Mouse (Mus musculus) forebrain, embryonic 15.5 days (tissue): ENCODE results near the gene Myrfl. TPM values are rescaled to one million over a fixed set of nuclear protein-coding genes. Genes with fewer than 3 reads are reported as not detected.

ENCODE experiments used
- ATAC-seq: fragments of 200-750 bp; cut with Nextera tagmentation; replicated peaks from 2 replicates; pipeline ENCODE4 v1.8.0; 2017; ENCODE audit warnings: mild to moderate bottlenecking, moderate TSS enrichment, moderate library complexity
- H3K27ac ChIP-seq: fragments of 300-500 bp; sonication (generic); replicated peaks from 2 replicates; pipeline ENCODE4 v1.5.1; 2015; ENCODE audit warnings: mild to moderate bottlenecking, inconsistent platforms
- H3K27me3 ChIP-seq: fragments of 300-500 bp; sonication (generic); 2 replicates; pipeline ENCODE4 v1.6.1; 2015; ENCODE audit warnings: inconsistent platforms
- H3K36me3 ChIP-seq: fragments of 300-500 bp; sonication (generic); 2 replicates; pipeline ENCODE4 v1.6.1; 2015; ENCODE audit warnings: mild to moderate bottlenecking, inconsistent platforms
- H3K4me1 ChIP-seq: fragments of 300-500 bp; sonication (generic); 2 replicates; pipeline ENCODE4 v1.6.1; 2015; ENCODE audit warnings: inconsistent platforms
- H3K4me2 ChIP-seq: fragments of 300-500 bp; sonication (generic); replicated peaks from 2 replicates; pipeline ENCODE4 v1.6.1; 2015; ENCODE audit warnings: mild to moderate bottlenecking, inconsistent platforms
- H3K4me3 ChIP-seq: fragments of 300-500 bp; sonication (generic); 2 replicates; pipeline ENCODE4 v1.5.1; 2015; ENCODE audit warnings: mild to moderate bottlenecking, inconsistent platforms
- H3K9ac ChIP-seq: fragments of 300-500 bp; sonication (generic); replicated peaks from 2 replicates; pipeline ENCODE4 v1.6.1; 2015; ENCODE audit warnings: mild to moderate bottlenecking, inconsistent platforms
- H3K9me3 ChIP-seq: fragments of 300-500 bp; sonication (generic); 2 replicates; pipeline ENCODE4 v1.6.1; 2016; ENCODE audit warnings: inconsistent platforms
- WGBS: fragments of 180-500 bp; shearing (Covaris S2); methylation state at CpG from one replicate; pipeline ENCODE4 v1.1.7; 2015; ENCODE audit warnings: mixed read lengths; 5-methylcytosine and 5-hydroxymethylcytosine counted together
- polyA plus RNA-seq: library from polyadenylated mRNA; unstranded; fragments of >200 nt; fragmentation: Nextera tagmentation; extraction: Ambion mirVana; gene quantifications from 2 replicates; pipeline ENCODE4 v1.2.1, GENCODE M21; 2015

Gene Myrfl
- polyA plus RNA-seq = 0.05 and 0.08 TPM in 2 replicates

GRCm38 (mm10) chr10:116896336-116897177 is at the start of gene Myrfl:
Gene Myrfl, minus strand, starts transcription at chr10:116896919.
- Histone ChIP-seq H3K4me2 (no peak within 1 kb of the TSS), H3K4me1 (no peaks in the 10 kb centered on the region), H3K27ac (no peak within 1 kb of the TSS), H3K9me3 (no peaks in the 10 kb centered on the region), H3K9ac (no peak within 1 kb of the TSS), H3K27me3 (no peaks in the 10 kb centered on the region), H3K36me3 (no peaks in the 10 kb centered on the region), H3K4me3 (no peak within 1 kb of the TSS)
- WGBS = 77% methylated on average over 17 of the region's 17 CpGs
- no peak for ATAC-seq

DNA sequence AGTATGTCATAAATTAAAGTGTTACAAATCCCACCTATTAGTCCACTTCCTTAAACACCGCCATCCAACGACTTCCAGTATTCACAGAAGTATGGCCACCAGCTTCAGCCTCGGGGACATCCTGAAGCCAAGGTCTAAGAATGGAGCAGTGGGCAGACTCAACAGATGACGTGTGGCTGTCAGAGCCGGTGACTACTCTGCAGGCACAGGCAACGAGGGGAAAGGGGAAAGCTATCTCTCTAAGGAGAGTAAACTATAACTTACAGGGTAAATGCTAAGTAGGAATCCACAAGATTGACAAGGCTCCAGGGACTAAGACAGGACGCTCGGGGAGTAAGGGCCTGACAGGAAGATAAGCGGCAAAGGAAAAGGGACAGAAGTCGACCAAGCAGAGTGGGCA is 48.2 kb upstream of the Myrfl start:
- Histone ChIP-seq H3K9ac (no peak overlapping the region), H3K9me3 (0 out of 2 replicates have a peak, but pooled peaks cover 5% of the 10 kb centered on the region), H3K36me3 (peaks cover 7% of the 10 kb centered on the region), H3K27ac (no peak overlapping the region), H3K4me1 (peaks cover 16% of the 10 kb centered on the region), H3K4me2 (no peak overlapping the region), H3K4me3 (no peak overlapping the region), H3K27me3 (no peaks in the 10 kb centered on the region)
- no peak for ATAC-seq
- 83% methylated on average over 10 of the region's 10 CpGs for WGBS

GRCm38 (mm10) chr10:116944144-116944543 is 47.4 kb upstream of the Myrfl start:
- Histone ChIP-seq H3K4me1 (peaks cover 13% of the 10 kb centered on the region), H3K27ac (no peak overlapping the region), H3K9me3 (0 out of 2 replicates have a peak, but pooled peaks cover 5% of the 10 kb centered on the region), H3K36me3 (peaks cover 8% of the 10 kb centered on the region), H3K27me3 (no peaks in the 10 kb centered on the region), H3K9ac (no peak overlapping the region), H3K4me3 (no peak overlapping the region), H3K4me2 (no peak overlapping the region)
- ATAC-seq = no peak
- 91% methylated on average over 3 of the region's 3 CpGs for WGBS

GRCm38 (mm10) chr10:116943025-116943424 is 46.3 kb upstream of the Myrfl start:
- 91% methylated on average over 6 of the region's 6 CpGs for WGBS
- H3K4me1 ChIP-seq = 0 out of 2 replicates have a peak, but pooled peaks cover 4% of the 10 kb centered on the region
- H3K9ac ChIP-seq = no peak overlapping the region
- 0 out of 2 replicates have a peak, but pooled peaks cover 5% of the 10 kb centered on the region for H3K9me3 ChIP-seq
- H3K4me3 ChIP-seq = no peak overlapping the region
- no peak overlapping the region for H3K27ac ChIP-seq
- H3K4me2 ChIP-seq = no peak overlapping the region
- ATAC-seq = no peak
- peaks cover 18% of the 10 kb centered on the region for H3K36me3 ChIP-seq
- no peaks in the 10 kb centered on the region for H3K27me3 ChIP-seq

DNA sequence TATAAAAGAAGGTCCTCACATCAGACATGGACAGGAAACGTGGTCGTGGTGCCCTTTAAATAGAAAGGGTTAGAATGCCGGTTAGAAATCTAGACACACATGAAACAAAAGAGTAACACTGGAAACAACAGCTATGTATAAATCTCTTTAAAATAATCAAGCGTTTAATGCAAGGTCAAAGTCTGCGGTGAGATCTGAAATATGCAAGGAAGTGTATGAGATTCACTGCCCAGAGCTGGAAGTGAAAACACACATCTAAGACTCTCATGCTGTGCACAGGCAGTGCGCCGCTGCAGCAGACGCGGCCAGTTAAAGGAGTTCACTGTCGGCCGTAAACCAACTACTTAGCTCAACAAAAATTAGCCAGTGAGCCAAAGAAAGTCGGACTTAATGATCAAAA is 38.3 kb upstream of the Myrfl start:
- Histone ChIP-seq H3K9ac (no peak overlapping the region), H3K27ac (no peak overlapping the region), H3K4me1 (no peaks in the 10 kb centered on the region), H3K9me3 (no peaks in the 10 kb centered on the region), H3K4me2 (no peak overlapping the region), H3K27me3 (no peaks in the 10 kb centered on the region), H3K4me3 (no peak overlapping the region), H3K36me3 (peaks cover 31% of the 10 kb centered on the region)
- WGBS = 62% methylated on average over 12 of the region's 12 CpGs
- no peak for ATAC-seq

- no peak for ATAC-seq
- H3K27me3 ChIP-seq = no peaks in the 10 kb centered on the region
- no peak overlapping the region for H3K4me3 ChIP-seq
- no peaks in the 10 kb centered on the region for H3K9me3 ChIP-seq
- no peaks in the 10 kb centered on the region for H3K4me1 ChIP-seq
- H3K9ac ChIP-seq = no peak overlapping the region
- H3K27ac ChIP-seq = no peak overlapping the region
- WGBS = 93% methylated on average over 7 of the region's 7 CpGs
- H3K4me2 ChIP-seq = no peak overlapping the region
- peaks cover 29% of the 10 kb centered on the region for H3K36me3 ChIP-seq
Measured at GRCm38 (mm10) chr10:116933794-116934193, 37.1 kb upstream of the Myrfl start.

DNA sequence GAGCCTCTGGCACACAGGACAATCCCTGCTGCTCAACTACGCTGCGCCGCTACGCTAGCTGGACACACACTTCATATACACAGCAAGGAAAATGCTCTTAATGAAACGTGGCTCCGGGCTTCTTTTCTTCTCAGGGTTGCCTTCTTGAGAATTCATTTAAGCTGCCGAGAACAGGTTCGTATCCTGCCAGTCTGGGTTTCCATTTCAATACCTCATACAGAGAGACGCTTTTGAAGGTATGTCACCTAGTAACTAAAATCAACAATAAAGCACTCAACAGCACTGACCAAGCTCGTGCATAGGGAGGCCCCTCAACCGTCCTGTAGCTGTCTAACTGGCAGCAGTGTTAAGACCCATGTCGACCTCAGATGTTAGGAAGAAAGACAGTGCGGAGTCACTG is 35.7 kb upstream of the Myrfl start:
- Histone ChIP-seq H3K27ac (no peak overlapping the region), H3K36me3 (peaks cover 18% of the 10 kb centered on the region), H3K4me1 (no peaks in the 10 kb centered on the region), H3K4me3 (no peak overlapping the region), H3K4me2 (no peak overlapping the region), H3K27me3 (no peaks in the 10 kb centered on the region), H3K9ac (no peak overlapping the region), H3K9me3 (no peaks in the 10 kb centered on the region)
- WGBS = 89% methylated on average over 13 of the region's 13 CpGs
- no peak for ATAC-seq

GRCm38 (mm10) chr10:116931497-116932179 is 34.9 kb upstream of the Myrfl start:
- ATAC-seq = no peak
- no peaks in the 10 kb centered on the region for H3K4me1 ChIP-seq
- H3K4me2 ChIP-seq = no peak overlapping the region
- peaks cover 15% of the 10 kb centered on the region for H3K36me3 ChIP-seq
- no peak overlapping the region for H3K9ac ChIP-seq
- H3K9me3 ChIP-seq = no peaks in the 10 kb centered on the region
- no peak overlapping the region for H3K27ac ChIP-seq
- no peaks in the 10 kb centered on the region for H3K27me3 ChIP-seq
- H3K4me3 ChIP-seq = no peak overlapping the region
- 92% methylated on average over 15 of the region's 15 CpGs for WGBS

DNA sequence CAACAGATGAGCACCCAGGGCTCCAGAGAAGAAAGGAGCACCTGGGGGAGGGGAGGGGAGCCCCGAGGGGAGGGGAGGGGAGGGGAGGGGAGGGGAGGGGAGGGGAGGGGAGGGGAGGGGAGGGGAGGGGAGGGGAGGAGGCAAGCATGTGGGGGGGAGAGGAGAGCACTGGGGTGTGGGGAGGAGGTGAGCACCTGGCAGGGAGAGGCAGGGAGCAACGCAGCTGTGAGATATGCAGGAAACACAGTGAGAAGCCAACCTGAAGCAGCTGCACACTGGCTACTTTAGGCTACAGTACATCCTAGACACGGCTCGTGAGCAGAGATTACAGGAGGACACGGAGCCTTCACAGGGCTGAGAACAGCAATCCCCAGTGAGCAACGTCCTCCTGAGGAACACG is 34.2 kb upstream of the Myrfl start:
- no peaks in the 10 kb centered on the region for H3K4me1 ChIP-seq
- WGBS = 91% methylated on average over 6 of the region's 7 CpGs
- no peak for ATAC-seq

DNA sequence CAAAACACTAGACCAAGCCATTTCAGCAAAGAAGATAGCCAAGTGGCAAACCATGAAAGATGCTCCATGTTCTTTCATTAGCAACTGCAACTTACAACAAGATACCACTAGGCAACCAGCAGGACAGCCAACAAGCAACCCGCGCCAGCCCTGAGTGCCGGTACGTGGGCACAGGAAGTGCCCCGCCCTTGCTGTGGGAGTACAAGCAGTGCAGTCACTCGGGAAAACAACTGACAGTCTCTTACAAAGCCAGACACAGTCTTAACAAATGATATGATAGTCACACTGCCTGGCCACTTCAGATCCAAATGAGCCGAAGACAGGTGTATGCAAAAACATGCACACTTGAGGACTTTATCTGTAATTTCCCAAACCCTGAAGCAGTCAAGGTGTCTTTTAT is 33.8 kb upstream of the Myrfl start:
- Histone ChIP-seq H3K36me3 (peaks cover 19% of the 10 kb centered on the region), H3K9ac (no peak overlapping the region), H3K27me3 (no peaks in the 10 kb centered on the region), H3K4me3 (no peak overlapping the region), H3K27ac (no peak overlapping the region), H3K9me3 (no peaks in the 10 kb centered on the region), H3K4me2 (no peak overlapping the region), H3K4me1 (no peaks in the 10 kb centered on the region)
- WGBS = 86% methylated on average over 7 of the region's 7 CpGs
- ATAC-seq = no peak

More for the DNA sequence above, 34.2 kb upstream of the Myrfl start:
- H3K4me2 ChIP-seq = no peak overlapping the region
- H3K9me3 ChIP-seq = no peaks in the 10 kb centered on the region
- no peaks in the 10 kb centered on the region for H3K27me3 ChIP-seq
- H3K27ac ChIP-seq = no peak overlapping the region
- no peak overlapping the region for H3K4me3 ChIP-seq
- H3K9ac ChIP-seq = no peak overlapping the region
- H3K36me3 ChIP-seq = peaks cover 19% of the 10 kb centered on the region

GRCm38 (mm10) chr10:116928826-116929225 is 32.1 kb upstream of the Myrfl start:
- Histone ChIP-seq H3K9ac (no peak overlapping the region), H3K4me1 (no peaks in the 10 kb centered on the region), H3K27ac (no peak overlapping the region), H3K36me3 (peaks cover 26% of the 10 kb centered on the region), H3K4me2 (no peak overlapping the region), H3K27me3 (no peaks in the 10 kb centered on the region), H3K4me3 (no peak overlapping the region), H3K9me3 (no peaks in the 10 kb centered on the region)
- 95% methylated on average over 3 of the region's 3 CpGs for WGBS
- no peak for ATAC-seq

- no peaks in the 10 kb centered on the region for H3K4me1 ChIP-seq
- no peak overlapping the region for H3K4me3 ChIP-seq
- no peak overlapping the region for H3K9ac ChIP-seq
- no peak overlapping the region for H3K4me2 ChIP-seq
- H3K27ac ChIP-seq = no peak overlapping the region
- H3K9me3 ChIP-seq = no peaks in the 10 kb centered on the region
- WGBS = 82% methylated on average over 11 of the region's 11 CpGs
- ATAC-seq = no peak
- peaks cover 28% of the 10 kb centered on the region for H3K36me3 ChIP-seq
- no peaks in the 10 kb centered on the region for H3K27me3 ChIP-seq
Measured at GRCm38 (mm10) chr10:116926428-116927113, 29.9 kb upstream of the Myrfl start.
